Mouse (Mus musculus): ENCODE data around the gene Gm34653. TPM values are rescaled to one million over a fixed set of nuclear protein-coding genes. Genes with fewer than 3 reads are reported as not detected.

Gene Gm34653
- polyA plus RNA-seq, 1 experiment, result 4.6 TPM

- Histone ChIP-seq H3K9ac (ENCODE audit: low read depth, poor library complexity, severe bottlenecking) (no peak overlapping the region), H3K36me3 (ENCODE audit: control insufficient read depth, insufficient read depth, low read length, poor library complexity, severe bottlenecking) (no peaks in the 10 kb centered on the region), H3K4me3 (ENCODE audit: low read depth, low read length) (no peak overlapping the region), H3K27ac (ENCODE audit: insufficient read depth, low read length) (no peak overlapping the region), H3K9me3 (replicated peaks; ENCODE audit: control insufficient read depth, insufficient read depth, low read length, poor library complexity, severe bottlenecking) (no peaks in the 10 kb centered on the region), H3K4me1 (ENCODE audit: control insufficient read depth, insufficient read depth, low read length) (no peaks in the 10 kb centered on the region), H3K27me3 (ENCODE audit: control insufficient read depth, insufficient read depth, low read length, poor library complexity, severe bottlenecking) (no peaks in the 10 kb centered on the region)
- TF ChIP-seq POLR2A (IDR thresholded peaks at IDR 0.05; ENCODE audit: insufficient read depth, low read length) (no peak), EP300 (IDR thresholded peaks at IDR 0.05; ENCODE audit: insufficient read depth, low read depth, low read length) (no peak), CTCF (IDR thresholded peaks at IDR 0.05; ENCODE audit: low read depth, low read length) (no peak)
Measured at GRCm38 (mm10) chr2:34843211-34843939, 10.6 kb downstream of the Gm34653 start.

GRCm38 (mm10) chr2:34847702-34848101, 14.9 kb downstream of the Gm34653 start:
- TF ChIP-seq CTCF (IDR thresholded peaks at IDR 0.05; ENCODE audit: low read depth, low read length) (no peak), POLR2A (IDR thresholded peaks at IDR 0.05; ENCODE audit: insufficient read depth, low read length) (no peak), EP300 (IDR thresholded peaks at IDR 0.05; ENCODE audit: insufficient read depth, low read depth, low read length) (no peak)
- no peak overlapping the region for H3K27ac ChIP-seq (ENCODE audit: insufficient read depth, low read length)
- no peak overlapping the region for H3K4me3 ChIP-seq (ENCODE audit: low read depth, low read length)
- H3K36me3 ChIP-seq (ENCODE audit: control insufficient read depth, insufficient read depth, low read length, poor library complexity, severe bottlenecking), result peaks cover 11% of the 10 kb centered on the region
- no peaks in the 10 kb centered on the region for H3K27me3 ChIP-seq (ENCODE audit: control insufficient read depth, insufficient read depth, low read length, poor library complexity, severe bottlenecking)
- H3K9me3 ChIP-seq (replicated peaks; ENCODE audit: control insufficient read depth, insufficient read depth, low read length, poor library complexity, severe bottlenecking), result no peaks in the 10 kb centered on the region
- H3K4me1 ChIP-seq (ENCODE audit: control insufficient read depth, insufficient read depth, low read length), result no peaks in the 10 kb centered on the region
- no peak overlapping the region for H3K9ac ChIP-seq (ENCODE audit: low read depth, poor library complexity, severe bottlenecking)

- no peaks in the 10 kb centered on the region for H3K4me1 ChIP-seq (ENCODE audit: control insufficient read depth, insufficient read depth, low read length)
- peak; percentile 44 for TF ChIP-seq CTCF (IDR thresholded peaks at IDR 0.05; ENCODE audit: low read depth, low read length)
- TF ChIP-seq EP300 (IDR thresholded peaks at IDR 0.05; ENCODE audit: insufficient read depth, low read depth, low read length), result no peak
- no peak overlapping the region for H3K27ac ChIP-seq (ENCODE audit: insufficient read depth, low read length)
- no peaks in the 10 kb centered on the region for H3K9me3 ChIP-seq (replicated peaks; ENCODE audit: control insufficient read depth, insufficient read depth, low read length, poor library complexity, severe bottlenecking)
- no peak overlapping the region for H3K9ac ChIP-seq (ENCODE audit: low read depth, poor library complexity, severe bottlenecking)
- peaks cover 71% of the 10 kb centered on the region for H3K36me3 ChIP-seq (ENCODE audit: control insufficient read depth, insufficient read depth, low read length, poor library complexity, severe bottlenecking)
- no peaks in the 10 kb centered on the region for H3K27me3 ChIP-seq (ENCODE audit: control insufficient read depth, insufficient read depth, low read length, poor library complexity, severe bottlenecking)
- no peak overlapping the region for H3K4me3 ChIP-seq (ENCODE audit: low read depth, low read length)
Measured at GRCm38 (mm10) chr2:34855265-34855664, 22.5 kb downstream of the Gm34653 start.

GRCm38 (mm10) chr2:34857728-34858127, 24.9 kb downstream of the Gm34653 start:
- Histone ChIP-seq H3K4me3 (ENCODE audit: low read depth, low read length) (no peak overlapping the region), H3K27ac (ENCODE audit: insufficient read depth, low read length) (no peak overlapping the region), H3K9me3 (replicated peaks; ENCODE audit: control insufficient read depth, insufficient read depth, low read length, poor library complexity, severe bottlenecking) (no peaks in the 10 kb centered on the region), H3K9ac (ENCODE audit: low read depth, poor library complexity, severe bottlenecking) (no peak overlapping the region), H3K36me3 (ENCODE audit: control insufficient read depth, insufficient read depth, low read length, poor library complexity, severe bottlenecking) (peaks cover 73% of the 10 kb centered on the region), H3K27me3 (ENCODE audit: control insufficient read depth, insufficient read depth, low read length, poor library complexity, severe bottlenecking) (no peaks in the 10 kb centered on the region), H3K4me1 (ENCODE audit: control insufficient read depth, insufficient read depth, low read length) (no peaks in the 10 kb centered on the region)
- TF ChIP-seq POLR2A (IDR thresholded peaks at IDR 0.05; ENCODE audit: insufficient read depth, low read length) (no peak), EP300 (IDR thresholded peaks at IDR 0.05; ENCODE audit: insufficient read depth, low read depth, low read length) (no peak), CTCF (IDR thresholded peaks at IDR 0.05; ENCODE audit: low read depth, low read length) (no peak)

- Histone ChIP-seq H3K9ac (ENCODE audit: low read depth, poor library complexity, severe bottlenecking) (peak overlapping the region; percentile 62), H3K27me3 (ENCODE audit: control insufficient read depth, insufficient read depth, low read length, poor library complexity, severe bottlenecking) (no peaks in the 10 kb centered on the region), H3K36me3 (ENCODE audit: control insufficient read depth, insufficient read depth, low read length, poor library complexity, severe bottlenecking) (peaks cover 16% of the 10 kb centered on the region), H3K4me1 (ENCODE audit: control insufficient read depth, insufficient read depth, low read length) (no peaks in the 10 kb centered on the region), H3K9me3 (replicated peaks; ENCODE audit: control insufficient read depth, insufficient read depth, low read length, poor library complexity, severe bottlenecking) (no peaks in the 10 kb centered on the region), H3K27ac (ENCODE audit: insufficient read depth, low read length) (no peak overlapping the region), H3K4me3 (ENCODE audit: low read depth, low read length) (peak overlapping the region; percentile 63)
- TF ChIP-seq CTCF (IDR thresholded peaks at IDR 0.05; ENCODE audit: low read depth, low read length) (no peak), EP300 (IDR thresholded peaks at IDR 0.05; ENCODE audit: insufficient read depth, low read depth, low read length) (no peak), POLR2A (IDR thresholded peaks at IDR 0.05; ENCODE audit: insufficient read depth, low read length) (no peak)
Measured at GRCm38 (mm10) chr2:34869680-34870079, 36.9 kb downstream of the Gm34653 start.

Measured in ES-Bruce4 (cell line).